Mouse (Mus musculus): ENCODE measurements around the gene Cmtr1. TPM values are rescaled to one million over a fixed set of nuclear protein-coding genes. Genes with fewer than 3 reads are reported as not detected.

Gene Cmtr1
- polyA plus RNA-seq, 1 experiment from 2014 or later, result 77.2 TPM

DNA sequence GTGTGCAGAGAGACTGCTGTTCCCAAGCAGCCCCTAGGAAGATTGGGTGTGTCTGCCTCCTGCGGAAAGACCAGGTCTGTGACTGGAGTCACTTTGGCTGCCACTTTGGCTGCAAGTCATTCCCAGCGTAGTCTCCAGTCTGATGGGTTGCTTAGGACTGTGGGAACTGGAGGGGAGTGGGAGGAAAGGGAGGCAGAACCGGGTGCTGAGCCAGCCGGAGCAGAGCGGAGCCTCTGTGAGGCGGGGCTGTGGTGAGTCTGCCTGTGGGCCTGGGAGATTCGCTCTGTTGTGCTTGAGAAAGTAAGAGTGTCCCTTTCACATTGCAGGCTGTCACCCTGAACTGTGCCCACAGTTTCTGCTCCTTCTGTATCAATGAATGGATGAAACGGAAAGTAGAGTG lies 24.9 kb upstream of the Cmtr1 start:
- H3K4me2 ChIP-seq, result no peak overlapping the region
- DNase-seq, result no peak
- no peak overlapping the region for H3K4me3 ChIP-seq (replicated peaks)
- H3K27me3 ChIP-seq, result no peaks in the 10 kb centered on the region
- H3K9ac ChIP-seq, result no peak overlapping the region
- no peak for ATAC-seq (ENCODE audit: low read depth)
- no peak overlapping the region for H3K27ac ChIP-seq
- H3K4me1 ChIP-seq (replicated peaks), result peaks cover 40% of the 10 kb centered on the region
- H3K9me3 ChIP-seq (replicated peaks), result no peaks in the 10 kb centered on the region
- 85% methylated on average over 8 of the region's 8 CpGs for WGBS (ENCODE audit: insufficient replicate concordance)
- H3K36me3 ChIP-seq, result peaks cover 96% of the 10 kb centered on the region

DNA sequence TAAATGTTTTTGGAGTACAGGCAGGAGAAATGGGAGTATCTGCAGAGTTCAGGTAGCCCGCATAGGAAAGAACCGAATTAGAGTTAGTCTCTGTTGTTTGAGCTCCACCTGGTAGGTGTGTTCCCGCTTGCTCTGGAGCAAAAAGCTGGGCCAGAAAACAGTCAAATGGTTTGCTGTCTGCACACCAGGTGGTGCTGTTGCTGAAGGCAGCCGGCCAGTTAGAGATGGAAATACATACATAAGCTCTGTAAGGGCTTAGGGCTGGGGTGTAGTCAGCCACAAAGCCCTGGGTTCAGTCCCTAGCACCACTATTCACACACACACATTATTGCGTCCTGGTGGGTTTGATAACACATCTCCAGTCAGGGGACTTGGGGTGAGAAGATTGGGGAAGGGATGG lies 24.3 kb upstream of the Cmtr1 start:
- WGBS (ENCODE audit: insufficient replicate concordance), result 55% methylated on average over 5 of the region's 5 CpGs
- peak overlapping the region; percentile 36; the same call in 1 of the 2 replicates for H3K27ac ChIP-seq
- H3K36me3 ChIP-seq, result peaks cover 96% of the 10 kb centered on the region
- H3K9me3 ChIP-seq (replicated peaks), result no peaks in the 10 kb centered on the region
- peaks cover 37% of the 10 kb centered on the region for H3K4me1 ChIP-seq (replicated peaks)
- H3K4me2 ChIP-seq, result no peak overlapping the region
- DNase-seq (peak; percentile 38), ATAC-seq (ENCODE audit: low read depth) (no peak)
- 0 out of 2 replicates have a peak overlapping the region, but pooled peaks have one; percentile 0 for H3K9ac ChIP-seq
- H3K4me3 ChIP-seq (replicated peaks), result no peak overlapping the region
- no peaks in the 10 kb centered on the region for H3K27me3 ChIP-seq

DNA sequence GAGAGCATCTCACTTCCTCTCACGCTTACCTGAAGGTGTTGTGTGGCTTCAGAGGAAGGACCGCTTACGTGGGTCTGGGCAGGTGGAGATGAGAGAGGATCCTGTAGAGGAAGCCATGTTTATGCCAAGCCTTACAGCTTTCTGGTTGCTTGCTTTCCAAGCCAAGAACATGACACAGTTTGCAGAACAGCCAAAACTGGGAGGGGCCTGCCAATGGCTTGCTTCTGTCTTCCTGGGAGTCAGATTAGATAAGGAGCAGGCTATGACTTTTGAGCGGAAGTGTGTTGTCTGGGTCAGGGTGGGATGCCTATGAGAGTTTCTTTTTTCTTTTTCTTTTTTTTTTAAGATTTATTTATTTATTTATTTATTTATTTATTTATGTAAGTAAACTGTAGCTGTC lies 23.0 kb upstream of the Cmtr1 start:
- H3K4me2 ChIP-seq, result peak overlapping the region; percentile 35
- WGBS (ENCODE audit: insufficient replicate concordance), result 67% methylated on average over 4 of the region's 4 CpGs
- peak overlapping the region; percentile 81 for H3K27ac ChIP-seq
- peak overlapping the region; percentile 44; the same call in 1 of the 2 replicates for H3K9ac ChIP-seq
- ATAC-seq (ENCODE audit: low read depth) (peak; percentile 67), DNase-seq (peak; percentile 41)
- peaks cover 37% of the 10 kb centered on the region for H3K4me1 ChIP-seq (replicated peaks)
- no peaks in the 10 kb centered on the region for H3K27me3 ChIP-seq
- H3K4me3 ChIP-seq (replicated peaks), result no peak overlapping the region
- H3K9me3 ChIP-seq (replicated peaks), result no peaks in the 10 kb centered on the region
- peaks cover 97% of the 10 kb centered on the region for H3K36me3 ChIP-seq

DNA sequence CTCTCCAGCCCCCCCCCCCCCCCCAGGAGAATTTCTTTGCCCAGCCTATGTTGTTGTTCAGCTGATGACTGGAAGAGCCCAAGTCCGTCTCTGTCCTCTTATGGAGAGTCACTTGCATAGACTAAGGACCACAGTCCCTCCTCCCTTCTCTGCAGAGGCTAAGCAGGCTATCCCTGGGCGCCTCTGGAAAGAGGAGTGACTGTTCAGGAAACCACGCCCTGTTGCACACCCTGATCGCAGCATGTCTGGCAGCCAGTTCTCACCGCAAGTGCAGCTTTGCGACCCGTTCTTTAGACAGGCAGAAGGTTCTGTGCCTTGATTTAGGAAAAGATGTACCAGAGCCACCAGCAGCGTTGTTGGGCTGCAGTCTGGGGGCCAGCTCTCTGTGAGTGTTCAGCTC lies 22.5 kb upstream of the Cmtr1 start:
- Histone ChIP-seq H3K9me3 (replicated peaks) (no peaks in the 10 kb centered on the region), H3K4me2 (peak overlapping the region; percentile 47), H3K9ac (peak overlapping the region; percentile 44; the same call in 1 of the 2 replicates), H3K36me3 (peaks cover 98% of the 10 kb centered on the region), H3K4me3 (replicated peaks) (peak overlapping the region; percentile 14), H3K27me3 (no peaks in the 10 kb centered on the region), H3K27ac (peak overlapping the region; percentile 64), H3K4me1 (replicated peaks) (peaks cover 37% of the 10 kb centered on the region)
- WGBS (ENCODE audit: insufficient replicate concordance), result 19% methylated on average over 8 of the region's 8 CpGs
- DNase-seq, result peak; percentile 66
- ATAC-seq (ENCODE audit: low read depth), result peak; percentile 86

DNA sequence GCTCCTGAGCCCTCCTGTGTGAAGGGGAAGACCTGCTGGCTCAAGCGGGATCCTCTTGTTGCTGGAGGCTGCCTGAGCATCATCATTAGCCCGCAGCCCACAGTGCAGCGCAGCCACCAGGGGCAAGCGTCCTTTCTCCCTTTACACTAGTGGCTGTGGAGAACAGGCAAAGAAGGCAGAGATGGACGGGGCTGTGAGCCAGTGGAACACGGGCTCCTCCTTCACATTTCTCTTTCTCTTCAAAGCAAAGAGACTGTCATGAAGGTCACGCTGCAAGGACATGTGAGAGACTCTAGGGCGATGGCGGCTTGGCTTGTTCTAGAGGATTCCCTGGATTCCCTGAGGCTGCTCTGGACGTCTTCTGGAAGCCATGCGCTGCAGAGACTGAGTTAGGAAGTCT lies 19.4 kb upstream of the Cmtr1 start:
- Histone ChIP-seq H3K27ac (no peak overlapping the region), H3K4me3 (replicated peaks) (no peak overlapping the region), H3K9me3 (replicated peaks) (no peaks in the 10 kb centered on the region), H3K4me2 (no peak overlapping the region), H3K9ac (no peak overlapping the region), H3K27me3 (no peaks in the 10 kb centered on the region), H3K36me3 (peaks cover 72% of the 10 kb centered on the region), H3K4me1 (replicated peaks) (peaks cover 35% of the 10 kb centered on the region)
- DNase-seq (no peak), ATAC-seq (ENCODE audit: low read depth) (no peak)
- WGBS (ENCODE audit: insufficient replicate concordance), result 84% methylated on average over 11 of the region's 11 CpGs

DNA sequence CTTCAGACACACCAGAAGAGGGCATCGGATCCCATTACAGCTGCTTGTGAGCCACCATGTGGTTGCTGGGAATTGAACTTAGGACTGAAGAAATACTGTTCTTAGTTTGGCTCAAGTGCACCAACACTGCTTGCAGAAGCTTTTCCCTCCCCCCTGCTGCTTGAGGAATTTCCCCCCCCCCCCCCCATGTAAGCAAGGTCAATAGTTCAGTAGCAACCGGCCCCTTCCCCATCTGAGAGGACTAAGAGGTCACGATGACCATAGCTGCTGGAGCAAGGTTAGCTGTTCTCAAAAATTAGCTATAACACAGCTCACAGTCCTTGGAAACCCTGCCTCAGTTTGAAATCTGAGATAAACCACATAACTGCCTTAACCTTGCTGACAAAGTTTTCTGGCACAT lies 18.2 kb upstream of the Cmtr1 start:
- Histone ChIP-seq H3K27me3 (no peaks in the 10 kb centered on the region), H3K4me2 (no peak overlapping the region), H3K27ac (no peak overlapping the region), H3K36me3 (peaks cover 67% of the 10 kb centered on the region), H3K9me3 (replicated peaks) (no peaks in the 10 kb centered on the region), H3K4me3 (replicated peaks) (no peak overlapping the region), H3K4me1 (replicated peaks) (peaks cover 23% of the 10 kb centered on the region), H3K9ac (no peak overlapping the region)
- WGBS (ENCODE audit: insufficient replicate concordance), result 79% methylated on average over 3 of the region's 3 CpGs
- DNase-seq (no peak), ATAC-seq (ENCODE audit: low read depth) (no peak)

DNA sequence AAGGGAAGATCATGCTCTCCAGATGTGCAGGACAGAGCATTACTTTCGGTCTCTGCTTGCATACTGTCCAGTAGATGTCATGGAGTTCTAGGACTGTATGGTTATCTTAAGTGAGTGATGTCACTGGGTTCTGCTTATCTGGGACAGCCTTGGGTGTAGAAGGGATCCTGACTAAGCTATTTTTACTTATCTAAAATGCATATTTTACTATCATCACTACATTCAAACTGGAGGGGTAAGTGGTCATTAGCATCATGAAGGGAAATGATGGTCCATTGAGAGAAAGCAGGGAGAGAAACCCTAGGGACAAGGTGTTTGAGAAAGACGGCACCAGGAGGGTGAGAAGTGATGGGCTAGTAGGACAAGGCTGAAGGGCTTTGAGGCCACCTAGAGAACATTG lies 2.1 kb upstream of the Cmtr1 start:
- peak overlapping the region; percentile 99 for H3K27ac ChIP-seq
- DNase-seq (peak; percentile 61), ATAC-seq (ENCODE audit: low read depth) (peak; percentile 86)
- peaks cover 24% of the 10 kb centered on the region for H3K36me3 ChIP-seq
- 33% methylated on average over 2 of the region's 2 CpGs for WGBS (ENCODE audit: insufficient replicate concordance)
- H3K4me1 ChIP-seq (replicated peaks), result peaks cover 44% of the 10 kb centered on the region
- H3K4me3 ChIP-seq (replicated peaks), result peak overlapping the region; percentile 67
- H3K4me2 ChIP-seq, result peak overlapping the region; percentile 73
- peak overlapping the region; percentile 98 for H3K9ac ChIP-seq
- H3K27me3 ChIP-seq, result no peaks in the 10 kb centered on the region
- H3K9me3 ChIP-seq (replicated peaks), result no peaks in the 10 kb centered on the region

DNA sequence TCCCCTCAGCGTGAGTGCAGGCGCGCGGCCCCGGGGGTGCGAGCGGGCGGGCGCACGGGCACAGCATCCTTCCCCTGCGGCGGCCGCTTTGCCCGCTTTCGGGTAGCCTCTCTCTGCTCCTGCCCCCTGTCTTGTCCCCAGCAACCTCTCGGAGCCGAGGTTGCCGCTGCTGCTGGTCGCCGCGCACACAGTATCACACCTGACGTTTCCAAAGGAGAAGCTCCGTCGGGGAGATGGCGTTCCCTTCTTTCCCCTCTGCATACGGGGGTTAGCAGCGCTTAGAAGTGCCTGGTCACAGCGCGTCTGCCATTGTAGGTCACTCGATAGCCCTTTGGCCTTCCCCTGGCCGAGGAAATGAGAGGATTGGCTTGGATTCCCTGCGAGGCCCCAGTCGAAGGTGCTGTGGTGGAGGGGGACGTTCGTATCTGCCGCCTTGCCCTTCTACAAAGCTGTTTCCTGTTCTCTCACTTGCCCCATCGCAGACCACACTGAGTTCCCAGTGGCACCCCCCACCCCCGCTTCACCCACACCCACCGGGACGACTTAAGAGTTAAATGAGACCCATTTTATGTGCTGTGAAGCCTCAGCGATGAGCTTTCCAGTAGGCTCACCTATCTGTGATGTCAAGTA lies 482 bp downstream of the Cmtr1 start:
- H3K4me1 ChIP-seq (replicated peaks), result peaks cover 48% of the 10 kb centered on the region
- H3K9ac ChIP-seq, result peak overlapping the region; percentile 98
- WGBS (ENCODE audit: insufficient replicate concordance), result under 1% methylated on average over 41 of the region's 41 CpGs
- H3K36me3 ChIP-seq, result peaks cover 33% of the 10 kb centered on the region
- peak overlapping the region; percentile 96 for H3K4me3 ChIP-seq (replicated peaks)
- no peak for DNase-seq
- peak overlapping the region; percentile 99 for H3K27ac ChIP-seq
- no peaks in the 10 kb centered on the region for H3K9me3 ChIP-seq (replicated peaks)
- peak overlapping the region; percentile 88 for H3K4me2 ChIP-seq
- peak; percentile 61; the same call in 1 of the 2 replicates for ATAC-seq (ENCODE audit: low read depth)
- no peaks in the 10 kb centered on the region for H3K27me3 ChIP-seq

DNA sequence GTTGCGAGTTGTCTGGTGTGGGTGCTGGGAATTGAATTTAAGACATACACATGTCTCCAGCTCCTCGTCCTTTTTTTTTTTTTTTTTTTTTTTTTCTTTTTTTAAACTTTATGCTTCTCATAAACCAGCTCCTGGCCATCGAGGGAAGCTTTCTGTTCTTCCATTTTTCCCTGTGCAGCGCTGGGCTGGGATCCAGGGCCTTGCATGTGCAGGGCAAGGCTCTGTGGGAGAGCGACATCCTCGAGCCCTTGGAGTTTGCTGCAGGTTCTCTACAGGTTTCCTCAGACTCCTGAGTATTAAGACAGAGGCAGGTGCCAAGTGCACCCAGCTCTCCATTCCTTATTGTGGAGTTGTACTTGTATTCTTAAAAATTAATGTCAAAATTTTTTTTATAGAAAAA lies 1.8 kb downstream of the Cmtr1 start:
- DNase-seq (no peak), ATAC-seq (ENCODE audit: low read depth) (no peak)
- Histone ChIP-seq H3K9ac (peak overlapping the region; percentile 98; the same call in 1 of the 2 replicates), H3K27me3 (no peaks in the 10 kb centered on the region), H3K36me3 (peaks cover 45% of the 10 kb centered on the region), H3K4me3 (replicated peaks) (peak overlapping the region; percentile 96), H3K4me2 (peak overlapping the region; percentile 88), H3K4me1 (replicated peaks) (peaks cover 48% of the 10 kb centered on the region), H3K27ac (no peak overlapping the region; the same call in 1 of the 2 replicates), H3K9me3 (replicated peaks) (no peaks in the 10 kb centered on the region)
- 85% methylated on average over 6 of the region's 6 CpGs for WGBS (ENCODE audit: insufficient replicate concordance)

DNA sequence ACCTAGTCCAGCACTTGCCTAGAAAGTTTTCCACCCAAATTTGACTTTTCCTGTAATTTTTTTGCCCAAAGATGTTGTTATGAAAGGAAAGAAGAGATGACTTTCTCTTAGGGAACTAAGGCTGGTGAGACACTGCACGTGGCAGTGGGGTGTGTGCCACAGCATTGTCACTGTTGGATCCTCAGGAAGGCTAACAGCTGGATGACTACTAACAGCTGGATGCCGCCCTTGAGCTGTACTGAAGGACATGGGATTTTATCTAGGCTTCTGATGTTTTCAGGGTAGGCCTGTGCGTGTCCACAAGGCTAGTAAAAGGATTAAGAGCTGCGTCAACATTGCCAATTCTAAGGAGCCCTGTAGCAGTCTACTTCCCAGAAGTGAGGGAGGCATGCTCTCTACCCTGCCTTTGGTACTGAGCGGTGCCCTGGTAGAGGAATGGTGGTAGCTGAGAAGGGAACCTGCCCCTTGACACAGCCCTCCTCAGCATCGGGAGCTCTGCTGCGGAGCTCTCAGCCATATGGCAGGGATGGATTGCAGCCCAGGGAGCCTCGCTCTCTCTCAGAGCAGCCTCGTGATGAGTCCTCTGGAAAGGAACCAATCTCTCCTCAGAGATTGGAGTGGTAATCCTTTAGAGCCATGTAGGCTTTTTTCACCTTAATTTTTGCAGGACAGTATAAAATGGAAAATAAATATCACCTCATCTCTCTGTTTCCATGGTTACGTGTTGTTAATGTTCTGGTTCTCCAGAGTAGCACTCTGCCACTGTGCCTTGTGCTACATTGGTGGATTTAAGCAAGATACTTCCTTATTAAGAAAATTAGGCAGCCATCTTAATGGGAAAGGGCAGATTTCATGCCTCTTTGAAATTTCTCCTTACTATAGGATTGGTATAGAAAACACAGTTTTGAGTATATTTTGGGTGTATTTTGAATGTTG lies 7.9 kb downstream of the Cmtr1 start:
- H3K9me3 ChIP-seq (replicated peaks), result no peaks in the 10 kb centered on the region
- peaks cover 49% of the 10 kb centered on the region for H3K4me1 ChIP-seq (replicated peaks)
- peaks cover 79% of the 10 kb centered on the region for H3K36me3 ChIP-seq
- H3K9ac ChIP-seq, result no peak overlapping the region
- no peak overlapping the region for H3K4me2 ChIP-seq
- H3K4me3 ChIP-seq (replicated peaks), result no peak overlapping the region
- H3K27ac ChIP-seq, result peak overlapping the region; percentile 8; the same call in 1 of the 2 replicates
- ATAC-seq (ENCODE audit: low read depth) (no peak), DNase-seq (no peak)
- no peaks in the 10 kb centered on the region for H3K27me3 ChIP-seq
- WGBS (ENCODE audit: insufficient replicate concordance), result 88% methylated on average over 10 of the region's 10 CpGs

DNA sequence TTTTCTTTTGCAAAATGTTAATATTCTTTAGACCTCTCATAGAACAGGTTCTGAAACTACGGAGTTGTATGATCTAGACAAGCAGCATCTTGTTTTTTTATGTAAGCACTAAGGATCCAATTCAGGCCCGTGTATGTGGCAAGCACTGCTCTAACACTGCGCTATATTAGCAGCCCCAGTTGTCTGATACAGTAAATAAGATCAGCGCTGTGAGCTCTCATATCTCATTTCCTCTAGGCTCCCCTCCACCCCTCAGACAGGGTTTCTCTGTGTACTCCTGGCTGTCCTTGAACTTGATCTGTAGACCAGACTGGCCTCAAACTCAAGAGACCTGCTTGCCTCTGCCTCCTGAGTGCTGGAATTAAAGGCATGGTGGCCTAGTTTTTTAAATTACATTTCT lies 8.6 kb downstream of the Cmtr1 start:
- H3K4me2 ChIP-seq, result peak overlapping the region; percentile 54
- peak overlapping the region; percentile 87 for H3K27ac ChIP-seq
- DNase-seq, result no peak
- no peaks in the 10 kb centered on the region for H3K9me3 ChIP-seq (replicated peaks)
- WGBS (ENCODE audit: insufficient replicate concordance), result 55% methylated on average over 4 of the region's 4 CpGs
- no peak overlapping the region for H3K4me3 ChIP-seq (replicated peaks)
- H3K27me3 ChIP-seq, result no peaks in the 10 kb centered on the region
- H3K9ac ChIP-seq, result peak overlapping the region; percentile 26
- peaks cover 49% of the 10 kb centered on the region for H3K4me1 ChIP-seq (replicated peaks)
- peaks cover 79% of the 10 kb centered on the region for H3K36me3 ChIP-seq
- ATAC-seq (ENCODE audit: low read depth), result peak; percentile 47; the same call in 1 of the 2 replicates

Measured in liver, embryonic 13.5 days (tissue).